Mouse (Mus musculus): Measurements from ENCODE around the gene Sh3kbp1. TPM values are rescaled to one million over a fixed set of nuclear protein-coding genes. Genes with fewer than 3 reads are reported as not detected.
"Not testable (repeated sequence)": the region's sequence is repeated elsewhere in the genome, so short reads cannot be mapped to it uniquely, and the experiment has no call there.

Gene Sh3kbp1
- polyA plus RNA-seq (2017; shearing (Covaris generic)) = 100 to 1,000 TPM; 230 to 269 TPM

GRCm38 (mm10) chrX:159626907-159627587, at the start of gene Sh3kbp1:
TSS of gene Sh3kbp1 (plus strand) at chrX:159627272.
- peak; percentile 67 for ATAC-seq

- not testable (repeated sequence) for ATAC-seq
Observed at GRCm38 (mm10) chrX:159584738-159585137, 42.3 kb upstream of the Sh3kbp1 start.

GRCm38 (mm10) chrX:159591633-159592032, 35.4 kb upstream of the Sh3kbp1 start:
- no peak for ATAC-seq

- ATAC-seq = no peak
Observed at GRCm38 (mm10) chrX:159597502-159597901, 29.6 kb upstream of the Sh3kbp1 start.

GRCm38 (mm10) chrX:159604832-159605231, 22.2 kb upstream of the Sh3kbp1 start:
- ATAC-seq = no peak

GRCm38 (mm10) chrX:159606936-159607335, 20.1 kb upstream of the Sh3kbp1 start:
- ATAC-seq = peak; percentile 59

GRCm38 (mm10) chrX:159626208-159626906, 715 bp upstream of the Sh3kbp1 start:
- peak; percentile 61 for ATAC-seq

GRCm38 (mm10) chrX:159627588-159628566, 805 bp downstream of the Sh3kbp1 start:
- peak; percentile 26 for ATAC-seq

GRCm38 (mm10) chrX:159628629-159629028, 1.6 kb downstream of the Sh3kbp1 start:
- ATAC-seq = no peak

- ATAC-seq = no peak
Observed at GRCm38 (mm10) chrX:159629203-159629602, 2.1 kb downstream of the Sh3kbp1 start.

- no peak for ATAC-seq
Observed at GRCm38 (mm10) chrX:159638500-159639227, 11.6 kb downstream of the Sh3kbp1 start.

GRCm38 (mm10) chrX:159639991-159640390, 12.9 kb downstream of the Sh3kbp1 start:
- no peak for ATAC-seq

GRCm38 (mm10) chrX:159645314-159645713, 18.2 kb downstream of the Sh3kbp1 start:
- ATAC-seq = no peak

GRCm38 (mm10) chrX:159647564-159647963, 20.5 kb downstream of the Sh3kbp1 start:
- ATAC-seq = no peak

- ATAC-seq = no peak
Observed at GRCm38 (mm10) chrX:159648598-159648997, 21.5 kb downstream of the Sh3kbp1 start.

GRCm38 (mm10) chrX:159650130-159650678, 23.1 kb downstream of the Sh3kbp1 start:
- peak; percentile 40 for ATAC-seq

- no peak for ATAC-seq
Observed at GRCm38 (mm10) chrX:159650727-159651126, 23.7 kb downstream of the Sh3kbp1 start.

- ATAC-seq = no peak
Observed at GRCm38 (mm10) chrX:159671388-159671787, 44.3 kb downstream of the Sh3kbp1 start.

- no peak for ATAC-seq
Observed at GRCm38 (mm10) chrX:159672466-159672865, 45.4 kb downstream of the Sh3kbp1 start.

GRCm38 (mm10) chrX:159676242-159676641, 49.2 kb downstream of the Sh3kbp1 start:
- no peak for ATAC-seq

- peak; percentile 76 for ATAC-seq
Observed at GRCm38 (mm10) chrX:159677585-159678319, 50.7 kb downstream of the Sh3kbp1 start.
